11 mouse cellular contexts compared by ENCODE assay signal in genomic region chr10:60286546-60286945, GRCm38 (mm10). TPM values are rescaled to one million over a fixed set of nuclear protein-coding genes. Genes with fewer than 3 reads are reported as not detected.
DNase-seq lines count a peak whose midpoint lies in the region; ATAC-seq and TF ChIP-seq lines count a peak whose summit lies in the region.
"Had no signal": no experiment of that assay in that cellular context is flagged by ENCODE, and none has a peak within 500 bp of the region (broad histone marks: within the 10 kb centered on the region; RNA-seq: fewer than 3 reads in every experiment).

No protein-coding gene starts in this region.

- no peak for TF ChIP-seq EP300 in lung, postnatal 0 days (IDR thresholded peaks at IDR 0.05)

- peaks cover 45% of the 10 kb centered on the region for H3K4me1 ChIP-seq in forebrain, embryonic 14.5 days (ENCODE audit: control insufficient read depth, insufficient read depth, low read length)
- peaks cover 80% of the 10 kb centered on the region for H3K4me1 ChIP-seq in neural tube, embryonic 15.5 days
- H3K4me1 ChIP-seq in lung, postnatal 0 days (ENCODE audit: insufficient read depth, low read depth, low read length): peaks cover 12% of the 10 kb centered on the region; the same call in 1 of the 2 replicates

- ATAC-seq in forebrain, embryonic 14.5 days: no peak
- ATAC-seq in neural tube, embryonic 15.5 days (ENCODE audit: low FRiP score): no peak
- ATAC-seq in lung, postnatal 0 days: no peak
- ATAC-seq: CD4-positive, CD25-positive, alpha-beta regulatory T cell, adult 4 months had no signal

- H3K4me2 ChIP-seq in forebrain, embryonic 14.5 days (ENCODE audit: low read length): peak overlapping the region; percentile 51; the same call in 1 of the 2 replicates
- H3K4me2 ChIP-seq in neural tube, embryonic 15.5 days: peak overlapping the region; percentile 57
- no peak overlapping the region for H3K4me2 ChIP-seq in lung, postnatal 0 days (replicated peaks; ENCODE audit: low read depth, low read length)

- no peaks in the 10 kb centered on the region for H3K36me3 ChIP-seq in forebrain, embryonic 14.5 days (ENCODE audit: control insufficient read depth, insufficient read depth, low read length)
- H3K36me3 ChIP-seq in macrophage (ENCODE audit: inconsistent target): peaks cover 37% of the 10 kb centered on the region
- H3K36me3 ChIP-seq in neural tube, embryonic 15.5 days: no peaks in the 10 kb centered on the region
- no peaks in the 10 kb centered on the region for H3K36me3 ChIP-seq in lung, postnatal 0 days (ENCODE audit: insufficient read depth, low read length)
- H3K36me3 ChIP-seq: heart, embryonic 15.5 days had no signal

- peak overlapping the region; percentile 89 for H3K27ac ChIP-seq in left cerebral cortex, adult 2 months
- peak overlapping the region; percentile 62; the same call in 1 of the 2 replicates for H3K27ac ChIP-seq in forebrain, embryonic 14.5 days (ENCODE audit: low read depth, low read length)
- H3K27ac ChIP-seq in macrophage: peak overlapping the region; percentile 100
- peak overlapping the region; percentile 87 for H3K27ac ChIP-seq in neural tube, embryonic 15.5 days (replicated peaks)
- H3K27ac ChIP-seq in lung, postnatal 0 days (ENCODE audit: low read length): no peak overlapping the region
- H3K27ac ChIP-seq: heart, embryonic 15.5 days had no signal

- no peaks in the 10 kb centered on the region for H3K9me3 ChIP-seq in forebrain, embryonic 14.5 days (replicated peaks; ENCODE audit: control insufficient read depth, low read length)
- no peaks in the 10 kb centered on the region for H3K9me3 ChIP-seq in neural tube, embryonic 15.5 days (replicated peaks)
- H3K9me3 ChIP-seq in lung, postnatal 0 days (ENCODE audit: low read length): no peaks in the 10 kb centered on the region
- H3K9me3 ChIP-seq: heart, embryonic 15.5 days had no signal

- H3K79me2 ChIP-seq in macrophage (ENCODE audit: inconsistent target): peaks cover 100% of the 10 kb centered on the region

- no peak for DNase-seq in left cerebral cortex, adult 2 months (ENCODE audit: extremely low spot score in 1 of 2, low spot score in 2 of 2)
- DNase-seq in left cerebral cortex, postnatal 10 days (ENCODE audit: extremely low spot score in 1 of 2, low spot score in 2 of 2): no peak
- no peak for DNase-seq in forebrain, embryonic 14.5 days (ENCODE audit: low spot score)
- DNase-seq in spleen, adult 18-20 months: no peak
- DNase-seq in adrenal gland, postnatal 14 days: no peak
- DNase-seq in lung, postnatal 0 days (ENCODE audit: low spot score): no peak
- DNase-seq: cerebellum, adult 9-10 months had no signal

- no peak for TF ChIP-seq CTCF in left cerebral cortex, adult 2 months (IDR thresholded peaks at IDR 0.05)
- no peak for TF ChIP-seq CTCF in lung, postnatal 0 days (IDR thresholded peaks at IDR 0.05)

- WGBS in forebrain, embryonic 14.5 days: 90% methylated on average over 7 of the region's 7 CpGs
- WGBS in macrophage (ENCODE audit: missing documents): 7% methylated on average over 7 of the region's 7 CpGs
- 87% methylated on average over 7 of the region's 7 CpGs for WGBS in neural tube, embryonic 15.5 days
- 79% methylated on average over 7 of the region's 7 CpGs for WGBS in lung, postnatal 0 days

- no peak overlapping the region for H3K9ac ChIP-seq in forebrain, embryonic 14.5 days (ENCODE audit: low read length)
- H3K9ac ChIP-seq in neural tube, embryonic 15.5 days (replicated peaks): no peak overlapping the region
- no peak overlapping the region for H3K9ac ChIP-seq in lung, postnatal 0 days (replicated peaks; ENCODE audit: low read depth)
- H3K9ac ChIP-seq: heart, embryonic 15.5 days had no signal

- no peaks in the 10 kb centered on the region for H3K27me3 ChIP-seq in forebrain, embryonic 14.5 days (replicated peaks; ENCODE audit: control insufficient read depth, insufficient read depth, low read length)
- no peaks in the 10 kb centered on the region for H3K27me3 ChIP-seq in neural tube, embryonic 15.5 days (replicated peaks)
- H3K27me3 ChIP-seq in lung, postnatal 0 days (replicated peaks; ENCODE audit: insufficient read depth, low read length): no peaks in the 10 kb centered on the region
- H3K27me3 ChIP-seq: heart, embryonic 15.5 days had no signal

- no peak overlapping the region; the same call in 1 of the 2 replicates for H3K4me3 ChIP-seq in left cerebral cortex, adult 2 months
- no peak overlapping the region for H3K4me3 ChIP-seq in forebrain, embryonic 14.5 days (ENCODE audit: low read depth, low read length)
- H3K4me3 ChIP-seq in macrophage (ENCODE audit: inconsistent target): peak overlapping the region; percentile 93
- no peak overlapping the region for H3K4me3 ChIP-seq in neural tube, embryonic 15.5 days (replicated peaks)
- no peak overlapping the region for H3K4me3 ChIP-seq in lung, postnatal 0 days (ENCODE audit: low read depth, low read length)
- H3K4me3 ChIP-seq: heart, embryonic 15.5 days had no signal

- intact Hi-C loops in left cerebral cortex, adult 2 months (cut with DNase I): no loop called here
- intact Hi-C loops in left cerebral cortex, postnatal 10 days (cut with DNase I): no loop called here

RNA-seq across cellular contexts. Expression of gene Psap, which starts 9.1 kb away (rescaled TPM):
- 1,000 to 10,000 TPM; 1,511 to 1,570 TPM for total RNA-seq in left cerebral cortex, adult 2 months (2021)
- 1,000 to 10,000 TPM; 1,196 to 1,248 TPM for total RNA-seq in left cerebral cortex, postnatal 10 days (2021)
- 164 and 170 TPM in 2 replicates for polyA plus RNA-seq in forebrain, embryonic 14.5 days (2014; fragmentation: Nextera tagmentation; extraction: Ambion mirVana)
- 1,000 to 10,000 TPM in 22 of 26 experiments, 100 to 1,000 TPM in 4; 715 to 4,323 (median 2,388) TPM for total RNA-seq in macrophage (2018; cell fraction: chromatin; rRNA removed)
- total RNA-seq in macrophage (2018; cell fraction: cytosol; rRNA removed): over 10,000 TPM in 25 of 26 experiments, 1,000 to 10,000 TPM in 1; 9,835 to 25,455 (median 13,887) TPM
- total RNA-seq in macrophage (2018; cell fraction: nucleus; rRNA removed): over 10,000 TPM in 25 of 26 experiments, 1,000 to 10,000 TPM in 1; 4,026 to 20,879 (median 17,761) TPM
- 12,209 to 20,921 TPM (median 16,354 TPM) in 3 replicates for polyA plus RNA-seq in macrophage (2018)
- 217 and 220 TPM in 2 replicates for polyA plus RNA-seq in neural tube, embryonic 15.5 days (2015; fragmentation: Nextera tagmentation; extraction: Ambion mirVana)
- 876 and 969 TPM in 2 replicates for total RNA-seq in adrenal gland, postnatal 14 days (2021)
- 120 and 128 TPM in 2 replicates for polyA plus RNA-seq in lung, postnatal 0 days (2015; fragmentation: Nextera tagmentation; extraction: Ambion mirVana)

Comparison
In these comparisons a context has a peak if more than half of its experiments do, and no peak if none do; other contexts are left out.
1. RNA of gene Psap, which starts 9.1 kb away (polyA plus RNA-seq): 12,209 to 20,921 TPM in macrophage; 217 to 220 TPM in neural tube, embryonic 15.5 days, 164 to 170 TPM in forebrain, embryonic 14.5 days and 120 to 128 TPM in lung, postnatal 0 days; every median in the first group is over 10 times any median in the second.